Mouse (Mus musculus) thymus, postnatal 0 days (tissue): ENCODE measurements around the gene Dhx8. TPM values are rescaled to one million over a fixed set of nuclear protein-coding genes. Genes with fewer than 3 reads are reported as not detected.

Experiments
- DNase-seq: peaks from one replicate; pipeline ENCODE4 v3.0.0-alpha.2; 2015; ENCODE audit warnings: low spot score
- polyA plus RNA-seq: library from polyadenylated mRNA; unstranded; fragments of >200 nt; fragmentation: Nextera tagmentation; extraction: Ambion mirVana; gene quantifications from 2 replicates; pipeline ENCODE4 v1.2.1, GENCODE M21; 2015

Gene Dhx8
- polyA plus RNA-seq, 1 experiment from 2014 or later = 53.5 TPM

GRCm38 (mm10) chr11:101729308-101729707 lies 3.4 kb upstream of the Dhx8 start:
- DNase-seq = no peak

- peak; percentile 4 for DNase-seq
Observed at GRCm38 (mm10) chr11:101733596-101733995, 877 bp downstream of the Dhx8 start.

- DNase-seq = no peak
Observed at GRCm38 (mm10) chr11:101756616-101757015, 23.9 kb downstream of the Dhx8 start.

GRCm38 (mm10) chr11:101757366-101757765 lies 24.6 kb downstream of the Dhx8 start:
- no peak for DNase-seq

- DNase-seq = no peak
Observed at GRCm38 (mm10) chr11:101758431-101758830, 25.7 kb downstream of the Dhx8 start.

GRCm38 (mm10) chr11:101759530-101759929 lies 26.8 kb downstream of the Dhx8 start:
- DNase-seq = no peak

- DNase-seq = peak; percentile 59
Observed at GRCm38 (mm10) chr11:101763723-101764122, 31.0 kb downstream of the Dhx8 start.

- no peak for DNase-seq
Observed at GRCm38 (mm10) chr11:101764546-101764945, 31.8 kb downstream of the Dhx8 start.

GRCm38 (mm10) chr11:101767326-101767725 lies 34.6 kb downstream of the Dhx8 start:
- DNase-seq = no peak

GRCm38 (mm10) chr11:101768721-101769120 lies 36.0 kb downstream of the Dhx8 start:
- no peak for DNase-seq

GRCm38 (mm10) chr11:101770266-101770665 lies 37.5 kb downstream of the Dhx8 start:
- DNase-seq = no peak

- no peak for DNase-seq
Observed at GRCm38 (mm10) chr11:101772027-101772426, 39.3 kb downstream of the Dhx8 start.

- DNase-seq = no peak
Observed at GRCm38 (mm10) chr11:101772449-101772848, 39.7 kb downstream of the Dhx8 start.

GRCm38 (mm10) chr11:101776846-101777245 lies 44.1 kb downstream of the Dhx8 start:
- DNase-seq = no peak

GRCm38 (mm10) chr11:101783135-101783534 lies 50.4 kb downstream of the Dhx8 start:
- DNase-seq = no peak

GRCm38 (mm10) chr11:101783584-101783983 lies 50.9 kb downstream of the Dhx8 start:
- no peak for DNase-seq

GRCm38 (mm10) chr11:101784072-101784471 lies 51.4 kb downstream of the Dhx8 start:
- DNase-seq = no peak

GRCm38 (mm10) chr11:101784488-101785142 lies 51.9 kb downstream of the Dhx8 start:
- peak; percentile 20 for DNase-seq

- DNase-seq = peak; percentile 96
Observed at GRCm38 (mm10) chr11:101785143-101785851, 52.6 kb downstream of the Dhx8 start, which contains the start of gene Etv4. TSS of gene Etv4 (minus strand) at chr11:101785371.

- DNase-seq = no peak
Observed at GRCm38 (mm10) chr11:101785852-101786205, 53.1 kb downstream of the Dhx8 start.

GRCm38 (mm10) chr11:101786651-101787050 lies 53.9 kb downstream of the Dhx8 start:
- DNase-seq = no peak

- DNase-seq = no peak
Observed at GRCm38 (mm10) chr11:101787432-101787831, 54.7 kb downstream of the Dhx8 start.
